Mouse (Mus musculus): ENCODE data around the gene Mreg.

DNA sequence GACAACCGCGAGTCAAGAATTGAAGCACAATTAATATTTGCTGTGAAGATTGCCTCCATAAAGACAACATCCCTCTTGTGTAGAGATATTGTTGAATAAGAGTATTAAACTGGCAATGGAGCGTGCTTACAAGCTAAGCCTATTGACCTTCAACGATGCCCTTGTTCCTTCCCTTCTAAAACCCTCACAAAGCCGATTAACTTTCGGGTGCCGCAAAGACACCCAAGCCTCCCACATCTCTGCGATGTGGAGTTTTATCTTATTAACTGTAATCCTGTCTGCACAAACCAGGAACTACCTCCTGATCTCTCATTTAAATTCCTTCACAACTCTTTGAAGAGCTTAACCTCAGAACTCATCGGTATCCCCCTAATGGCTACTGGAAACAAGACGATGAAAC lies 76.0 kb downstream of the Mreg start:
- TF ChIP-seq IRF4 (IDR thresholded peaks at IDR 0.05; ENCODE audit: low read depth, low read length), result no peak
- no peak for TF ChIP-seq TCF12 (IDR thresholded peaks at IDR 0.05; ENCODE audit: low read depth, low read length)
- TF ChIP-seq E2F4 (IDR thresholded peaks at IDR 0.05; ENCODE audit: insufficient replicate concordance, low read depth, low read length), result no peak
- TF ChIP-seq POLR2A (IDR thresholded peaks at IDR 0.05; ENCODE audit: low read depth, low read length), result no peak
- TF ChIP-seq MEF2A (IDR thresholded peaks at IDR 0.05; ENCODE audit: borderline replicate concordance, low read depth, low read length), result no peak
- no peak for TF ChIP-seq EP300 (IDR thresholded peaks at IDR 0.05; ENCODE audit: low read length)
- no peak for TF ChIP-seq CTCF (conservative IDR thresholded peaks at IDR 0.05 in 1 of 2, IDR thresholded peaks at IDR 0.05 in 1 of 2; ENCODE audit: low read depth in 2 of 2, low read length in 2 of 2)
- no peak for TF ChIP-seq POLR2AphosphoS2 (IDR thresholded peaks at IDR 0.05; ENCODE audit: low read depth, low read length)
- TF ChIP-seq RCOR1 (conservative IDR thresholded peaks at IDR 0.05; ENCODE audit: low read depth, low read length), result no peak
- no peak for TF ChIP-seq UBTF (IDR thresholded peaks at IDR 0.05; ENCODE audit: low read depth, low read length)
- TF ChIP-seq GABPA (IDR thresholded peaks at IDR 0.05; ENCODE audit: insufficient replicate concordance, low read depth, low read length), result no peak
- TF ChIP-seq MAX (IDR thresholded peaks at IDR 0.05; ENCODE audit: low read length), result no peak

All from CH12.LX (cell line).